ENCODE assay signal across 8 mouse cellular contexts in the genomic region with DNA sequence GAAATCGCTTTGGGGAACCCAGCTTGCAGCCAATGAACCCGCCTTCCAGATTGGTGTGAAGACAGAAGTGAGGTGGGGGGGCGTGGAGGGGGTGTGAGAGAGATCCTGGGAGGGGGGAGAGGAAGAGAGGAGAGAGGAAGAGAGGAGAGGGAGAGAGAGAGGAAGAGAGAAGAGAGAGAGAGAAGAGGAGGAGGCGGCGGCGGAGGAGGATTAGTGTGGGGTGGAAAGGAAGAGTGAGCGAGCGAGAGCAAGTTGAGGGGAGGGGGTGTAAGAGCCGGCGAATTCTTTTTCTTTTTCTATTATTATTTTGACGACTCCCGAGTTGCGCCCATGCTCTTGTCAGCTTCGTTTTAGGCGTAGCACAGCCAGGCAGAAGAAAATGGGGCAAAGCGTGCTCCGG. TPM values are rescaled to one million over a fixed set of nuclear protein-coding genes. Genes with fewer than 3 reads are reported as not detected.
DNase-seq lines count a peak whose midpoint lies in the region; ATAC-seq and TF ChIP-seq lines count a peak whose summit lies in the region.

No protein-coding gene starts in this region.

- H3K4me3 ChIP-seq in kidney, embryonic 15.5 days (replicated peaks), result peak overlapping the region; percentile 48
- H3K4me3 ChIP-seq in embryonic fibroblast, embryonic 13.5 days (ENCODE audit: insufficient read depth, low read length), result peak overlapping the region; percentile 67

- ATAC-seq in kidney, embryonic 15.5 days (replicated peaks; ENCODE audit: low FRiP score), result no peak

- no peak; the same call in 1 of the 2 replicates for TF ChIP-seq POLR2A in embryonic fibroblast, embryonic 13.5 days (IDR thresholded peaks at IDR 0.05; ENCODE audit: low read depth, low read length)

- WGBS in kidney, embryonic 15.5 days, result 23% methylated on average over 14 of the region's 17 CpGs

- peak overlapping the region; percentile 36 for H3K9ac ChIP-seq in kidney, embryonic 15.5 days

- peak overlapping the region; percentile 69 for H3K4me2 ChIP-seq in kidney, embryonic 15.5 days

- no peaks in the 10 kb centered on the region for H3K36me3 ChIP-seq in kidney, embryonic 15.5 days

- H3K27ac ChIP-seq in kidney, embryonic 15.5 days, result 0 out of 2 replicates have a peak overlapping the region, but pooled peaks have one; percentile 18
- peak overlapping the region; percentile 87 for H3K27ac ChIP-seq in embryonic fibroblast, embryonic 13.5 days (ENCODE audit: insufficient read depth, low read length)

- no peaks in the 10 kb centered on the region for H3K9me3 ChIP-seq in kidney, embryonic 15.5 days (replicated peaks)

- 0 out of 2 replicates have a peak, but pooled peaks cover 4% of the 10 kb centered on the region for H3K27me3 ChIP-seq in kidney, embryonic 15.5 days

- TF ChIP-seq CTCF in embryonic fibroblast, embryonic 13.5 days (IDR thresholded peaks at IDR 0.05; ENCODE audit: borderline replicate concordance, insufficient read depth, low read length), result no peak

- peaks cover 7% of the 10 kb centered on the region; the same call in 1 of the 2 replicates for H3K4me1 ChIP-seq in kidney, embryonic 15.5 days
- H3K4me1 ChIP-seq in embryonic fibroblast, embryonic 13.5 days (ENCODE audit: control insufficient read depth, insufficient read depth, low read length), result no peaks in the 10 kb centered on the region; the same call in 1 of the 2 replicates

- DNase-seq in kidney, adult 11 months, result no peak
- DNase-seq in adrenal gland, postnatal 25 days, result peak; percentile 6
- DNase-seq in kidney, postnatal 4 days, result peak; percentile 17 to 32
- peak; percentile 10 for DNase-seq in naive thymus-derived CD4-positive, alpha-beta T cell, adult 2 months (ENCODE audit: low read depth)
- DNase-seq in c-Kit-positive CD71-positive TER-119-positive erythroid progenitor cells, embryonic 14.5 days (ENCODE audit: low spot score), result no peak
- no peak for DNase-seq in frontal cortex, postnatal 36 days (ENCODE audit: low spot score in 2 of 2)

RNA-seq across cellular contexts. Expression of gene Gria3, which starts 0.5 kb away (rescaled TPM):
- polyA plus RNA-seq in kidney, embryonic 15.5 days (2015; fragmentation: Nextera tagmentation; extraction: Ambion mirVana), result 6.6 and 9.5 TPM in 2 replicates
- total RNA-seq in adrenal gland, postnatal 25 days (2021), result 18.7 and 28.4 TPM in 2 replicates
- 82.8 and 95.5 TPM in 2 replicates for polyA plus RNA-seq in embryonic fibroblast, embryonic 13.5 days (2011; ENCODE audit: insufficient read length, low read depth, missing spikeins)

Comparison
In these comparisons a context has a peak if more than half of its experiments do, and no peak if none do; other contexts are left out.
1. DNase-seq: peak in adrenal gland, postnatal 25 days (single experiment), kidney, postnatal 4 days (2 of 2) and naive thymus-derived CD4-positive, alpha-beta T cell, adult 2 months (single experiment); none in kidney, adult 11 months (single experiment), c-Kit-positive CD71-positive TER-119-positive erythroid progenitor cells, embryonic 14.5 days (single experiment) and frontal cortex, postnatal 36 days (0 of 2).